8 mouse cellular contexts compared by ENCODE assay signal in the genomic region with DNA sequence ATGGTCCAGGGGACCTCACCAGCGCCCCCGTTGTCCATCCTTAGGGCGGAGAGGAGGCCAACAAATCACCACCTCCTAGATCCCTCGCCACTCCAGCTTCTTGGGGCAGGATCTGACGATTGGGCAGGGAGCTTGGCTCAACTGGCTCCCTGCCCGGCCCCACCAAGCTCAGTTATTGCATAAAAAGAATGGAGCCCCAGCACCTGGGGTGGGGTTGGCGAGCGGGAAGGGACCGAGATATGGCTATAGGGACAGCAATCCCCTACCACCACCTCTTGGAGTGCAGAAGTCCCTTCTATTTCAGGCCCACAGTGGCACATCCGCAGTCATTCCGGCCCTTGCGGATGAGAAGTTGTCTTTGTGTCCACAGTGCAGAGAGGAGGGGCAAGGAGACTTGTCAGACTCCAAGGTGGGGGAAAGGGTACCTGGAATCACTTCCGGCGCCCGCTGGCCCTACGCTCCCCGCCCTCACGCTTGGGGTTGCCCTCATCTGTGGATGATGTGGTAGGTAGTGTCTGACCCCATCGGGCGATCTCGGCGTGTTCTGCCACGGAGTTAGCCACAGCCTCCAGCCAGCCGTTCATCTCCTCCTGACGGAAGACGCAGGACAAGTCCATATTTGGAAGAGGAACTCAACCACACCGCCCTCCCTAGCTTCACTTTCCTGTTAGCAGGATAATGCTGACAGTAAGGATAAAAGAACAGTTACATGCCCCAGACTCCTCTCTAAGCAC. TPM values are rescaled to one million over a fixed set of nuclear protein-coding genes. Genes with fewer than 3 reads are reported as not detected.
A peak's percentile ranks its signal among the peaks of the same experiment; 100 is the strongest.
DNase-seq lines count a peak whose midpoint lies in the region; ATAC-seq lines count a peak whose summit lies in the region.

A gene (minus strand): TSS at position 559 of the 734 bp plus-strand sequence.

- DNase-seq in cerebellum, adult 11-12 months, result peak; percentile 63
- DNase-seq in cerebellum, adult 18-20 months, result no peak
- peak; percentile 70 for DNase-seq in R1 (ENCODE audit: low read depth, low spot score)
- no peak for DNase-seq in cerebellum, adult 8-10 months

- 2% methylated on average over 27 of the region's 27 CpGs for WGBS in heart, embryonic 15.5 days
- 4% methylated on average over 25 of the region's 27 CpGs for WGBS in limb, embryonic 12.5 days

- no peaks in the 10 kb centered on the region for H3K36me3 ChIP-seq in heart, embryonic 15.5 days
- H3K36me3 ChIP-seq in limb, embryonic 12.5 days, result peaks cover 14% of the 10 kb centered on the region; the same call in 1 of the 2 replicates

- peaks cover 31% of the 10 kb centered on the region for H3K4me1 ChIP-seq in heart, embryonic 15.5 days (replicated peaks)
- peaks cover 26% of the 10 kb centered on the region for H3K4me1 ChIP-seq in limb, embryonic 12.5 days (replicated peaks)

- H3K9ac ChIP-seq in heart, embryonic 15.5 days, result peak within 1 kb of the TSS; percentile 53
- peak within 1 kb of the TSS; percentile 40; the same call in 1 of the 2 replicates for H3K9ac ChIP-seq in limb, embryonic 12.5 days (replicated peaks)

- no peaks in the 10 kb centered on the region for H3K9me3 ChIP-seq in heart, embryonic 15.5 days (replicated peaks)
- H3K9me3 ChIP-seq in limb, embryonic 12.5 days, result no peaks in the 10 kb centered on the region

- peaks cover 5% of the 10 kb centered on the region for H3K27me3 ChIP-seq in heart, embryonic 15.5 days
- H3K27me3 ChIP-seq in limb, embryonic 12.5 days, result peaks cover 33% of the 10 kb centered on the region

- H3K4me3 ChIP-seq in heart, embryonic 15.5 days, result peak within 1 kb of the TSS; percentile 65
- H3K4me3 ChIP-seq in limb, embryonic 12.5 days (replicated peaks), result peak within 1 kb of the TSS; percentile 64

- peak within 1 kb of the TSS; percentile 73 for H3K27ac ChIP-seq in heart, embryonic 15.5 days
- H3K27ac ChIP-seq in limb, embryonic 12.5 days, result no peak within 1 kb of the TSS

- ATAC-seq in heart, embryonic 15.5 days (replicated peaks; ENCODE audit: insufficient number of reproducible peaks, insufficient read depth, low FRiP score, low read depth), result no peak
- no peak for ATAC-seq in limb, embryonic 12.5 days (ENCODE audit: insufficient number of reproducible peaks, insufficient read depth, low FRiP score, low TSS enrichment, low read depth)
- ATAC-seq in monocyte, adult 5-6 weeks (replicated peaks; ENCODE audit: insufficient number of reproducible peaks, low FRiP score, low TSS enrichment, poor library complexity, severe bottlenecking), result 0 out of 2 replicates have a peak, but pooled peaks have one; percentile 7
- no peak for ATAC-seq in inflammation-experienced regulatory T-cells, adult 6 months

- peak within 1 kb of the TSS; percentile 83 for H3K4me2 ChIP-seq in heart, embryonic 15.5 days
- H3K4me2 ChIP-seq in limb, embryonic 12.5 days, result peak within 1 kb of the TSS; percentile 73

RNA-seq across cellular contexts. Expression of the gene that starts here (rescaled TPM):
- 0.34 TPM in 1 of 2 replicates, not detected in the other for polyA plus RNA-seq in heart, embryonic 15.5 days (2015; fragmentation: Nextera tagmentation; extraction: Ambion mirVana)
- 0.42 TPM in 1 of 2 replicates, not detected in the other for polyA plus RNA-seq in limb, embryonic 12.5 days (2016; fragmentation: Nextera tagmentation; extraction: Ambion mirVana)
- total RNA-seq in monocyte, adult 5-6 weeks (2017), result not detected in 3 replicates
- polyA plus RNA-seq in inflammation-experienced regulatory T-cells, adult 6 months (2017; shearing (Covaris generic)), result 1 to 10 TPM in 1 of 3 experiments, not detected in 2; 4.0 TPM

Comparison
In these comparisons a context has a peak if more than half of its experiments do, and no peak if none do; other contexts are left out.
1. DNase-seq: peak in cerebellum, adult 11-12 months (single experiment) and R1 (single experiment); none in cerebellum, adult 18-20 months (0 of 2) and cerebellum, adult 8-10 months (single experiment).
2. Peak in ATAC-seq in monocyte, adult 5-6 weeks; RNA of the gene not detected or under 1 TPM.